In the genomic region with DNA sequence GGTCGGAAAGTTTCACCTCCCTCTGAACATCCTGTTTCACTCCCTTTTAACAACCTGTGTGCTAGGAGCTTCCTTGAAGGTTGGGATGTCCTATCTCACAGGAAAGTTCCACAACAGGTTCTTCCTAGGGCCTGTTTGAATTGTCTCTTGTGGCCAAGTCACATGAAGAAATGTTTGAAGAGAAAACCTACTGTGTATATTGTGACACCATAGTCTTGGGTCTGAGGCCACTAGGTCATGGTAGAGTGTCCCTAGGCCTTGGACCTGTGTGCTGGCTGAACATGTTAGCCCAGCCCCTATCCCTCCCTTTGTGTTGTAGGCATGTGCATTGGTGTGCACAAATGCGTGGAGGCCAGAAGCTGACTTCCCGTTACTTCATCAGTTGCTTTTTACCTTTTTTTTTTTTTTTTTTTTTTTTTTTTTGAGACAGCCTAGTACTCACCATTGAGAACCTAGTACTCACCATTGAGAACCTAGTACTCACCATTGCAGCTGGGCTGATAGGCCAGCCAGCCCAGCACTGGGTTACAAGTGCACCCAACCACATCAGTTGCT, we compare ENCODE assay signal across 13 mouse cellular contexts. TPM values are rescaled to one million over a fixed set of nuclear protein-coding genes. Genes with fewer than 3 reads are reported as not detected.
DNase-seq lines count a peak whose midpoint lies in the region; ATAC-seq and TF ChIP-seq lines count a peak whose summit lies in the region.
"Had no signal": no experiment of that assay in that cellular context is flagged by ENCODE, and none has a peak within 500 bp of the region (broad histone marks: within the 10 kb centered on the region; RNA-seq: fewer than 3 reads in every experiment).

No protein-coding gene starts in this region.

- peak overlapping the region; percentile 73 to 75 for H3K27ac ChIP-seq in heart, embryonic 14.5 days (replicated peaks in 1 of 2; ENCODE audit: control insufficient read depth in 1 of 2, insufficient read depth in 1 of 2, low read depth in 2 of 2, low read length in 2 of 2)
- H3K27ac ChIP-seq in midbrain, embryonic 11.5 days (ENCODE audit: low read depth, low read length) = no peak overlapping the region
- H3K27ac ChIP-seq in midbrain, postnatal 0 days (ENCODE audit: low read depth, low read length) = no peak overlapping the region
- H3K27ac ChIP-seq in limb, embryonic 15.5 days = peak overlapping the region; percentile 17; the same call in 1 of the 2 replicates
- H3K27ac ChIP-seq: embryonic facial prominence, embryonic 15.5 days; hindbrain, embryonic 13.5 days; midbrain, embryonic 13.5 days; neural tube, embryonic 15.5 days had no signal

- peaks cover 14% of the 10 kb centered on the region for H3K36me3 ChIP-seq in heart, embryonic 14.5 days (ENCODE audit: control insufficient read depth, insufficient read depth, low read length)
- H3K36me3 ChIP-seq in midbrain, embryonic 11.5 days (ENCODE audit: control insufficient read depth, insufficient read depth, low read length) = peaks cover 3% of the 10 kb centered on the region; the same call in 1 of the 2 replicates
- peaks cover 7% of the 10 kb centered on the region; the same call in 1 of the 2 replicates for H3K36me3 ChIP-seq in midbrain, postnatal 0 days (ENCODE audit: insufficient read depth, low read length)
- H3K36me3 ChIP-seq in limb, embryonic 15.5 days = peaks cover 26% of the 10 kb centered on the region
- H3K36me3 ChIP-seq in splenic B cell, adult 2 months (ENCODE audit: control insufficient read depth, insufficient read depth, low read length, poor library complexity, severe bottlenecking) = no peaks in the 10 kb centered on the region

- ATAC-seq in heart, embryonic 14.5 days (ENCODE audit: insufficient number of reproducible peaks, insufficient read depth, low FRiP score, low read depth) = no peak
- ATAC-seq in midbrain, embryonic 11.5 days (ENCODE audit: low FRiP score) = no peak
- ATAC-seq in midbrain, postnatal 0 days (ENCODE audit: low FRiP score) = no peak
- ATAC-seq in limb, embryonic 15.5 days (ENCODE audit: insufficient number of reproducible peaks, low FRiP score, low TSS enrichment, low read depth) = no peak
- ATAC-seq: midbrain, embryonic 13.5 days had no signal

- H3K27me3 ChIP-seq in heart, embryonic 14.5 days (ENCODE audit: control insufficient read depth, insufficient read depth, low read length) = no peaks in the 10 kb centered on the region
- H3K27me3 ChIP-seq in midbrain, embryonic 11.5 days (ENCODE audit: control insufficient read depth, insufficient read depth, low read length) = no peaks in the 10 kb centered on the region
- no peaks in the 10 kb centered on the region for H3K27me3 ChIP-seq in midbrain, postnatal 0 days (ENCODE audit: insufficient read depth, low read length)
- H3K27me3 ChIP-seq in limb, embryonic 15.5 days = no peaks in the 10 kb centered on the region
- H3K27me3 ChIP-seq in splenic B cell, adult 2 months (ENCODE audit: control insufficient read depth, insufficient read depth, low read length, poor library complexity, severe bottlenecking) = no peaks in the 10 kb centered on the region
- H3K27me3 ChIP-seq: embryonic facial prominence, embryonic 15.5 days; hindbrain, embryonic 13.5 days; midbrain, embryonic 13.5 days; neural tube, embryonic 15.5 days had no signal

- no peak overlapping the region for H3K4me3 ChIP-seq in heart, embryonic 14.5 days (ENCODE audit: control insufficient read depth in 1 of 2, insufficient read depth in 1 of 2, low read depth in 1 of 2, low read length in 2 of 2)
- no peak overlapping the region for H3K4me3 ChIP-seq in midbrain, embryonic 11.5 days (ENCODE audit: low read depth, low read length)
- no peak overlapping the region for H3K4me3 ChIP-seq in midbrain, postnatal 0 days (ENCODE audit: low read depth, low read length)
- H3K4me3 ChIP-seq in limb, embryonic 15.5 days = no peak overlapping the region
- H3K4me3 ChIP-seq: embryonic facial prominence, embryonic 15.5 days; hindbrain, embryonic 13.5 days; midbrain, embryonic 13.5 days; myocyte; neural tube, embryonic 15.5 days had no signal

- H3K9ac ChIP-seq in heart, embryonic 14.5 days (ENCODE audit: low read length) = peak overlapping the region; percentile 55; the same call in 1 of the 2 replicates
- H3K9ac ChIP-seq in midbrain, embryonic 11.5 days (ENCODE audit: low read length) = no peak overlapping the region
- H3K9ac ChIP-seq in midbrain, postnatal 0 days (replicated peaks; ENCODE audit: low read length, poor library complexity, severe bottlenecking) = no peak overlapping the region
- H3K9ac ChIP-seq in limb, embryonic 15.5 days = no peak overlapping the region
- H3K9ac ChIP-seq: embryonic facial prominence, embryonic 15.5 days; midbrain, embryonic 13.5 days; neural tube, embryonic 15.5 days had no signal

- no peak for DNase-seq in heart, adult 18-20 months
- DNase-seq in midbrain, embryonic 11.5 days (ENCODE audit: low spot score, missing footprints) = peak; percentile 66
- no peak for DNase-seq in midbrain, postnatal 0 days (ENCODE audit: low spot score)
- peak; percentile 56 for DNase-seq in splenic B cell, adult 2 months (ENCODE audit: low read depth, low spot score)
- no peak for DNase-seq in spleen, postnatal 10 days (ENCODE audit: low spot score in 2 of 2)
- DNase-seq: lung, adult 18-20 months had no signal

- H3K4me2 ChIP-seq in heart, embryonic 14.5 days (ENCODE audit: low read length) = 0 out of 2 replicates have a peak overlapping the region, but pooled peaks have one; percentile 13
- no peak overlapping the region for H3K4me2 ChIP-seq in midbrain, embryonic 11.5 days
- no peak overlapping the region for H3K4me2 ChIP-seq in midbrain, postnatal 0 days (ENCODE audit: low read depth, low read length, poor library complexity, severe bottlenecking)
- no peak overlapping the region for H3K4me2 ChIP-seq in limb, embryonic 15.5 days
- H3K4me2 ChIP-seq: embryonic facial prominence, embryonic 15.5 days; hindbrain, embryonic 13.5 days; midbrain, embryonic 13.5 days; neural tube, embryonic 15.5 days had no signal

- no peaks in the 10 kb centered on the region for H3K9me3 ChIP-seq in heart, embryonic 14.5 days (ENCODE audit: control insufficient read depth, low read length)
- no peaks in the 10 kb centered on the region for H3K9me3 ChIP-seq in midbrain, embryonic 11.5 days (ENCODE audit: control insufficient read depth, low read length)
- H3K9me3 ChIP-seq in midbrain, postnatal 0 days (ENCODE audit: low read length) = no peaks in the 10 kb centered on the region
- H3K9me3 ChIP-seq in limb, embryonic 15.5 days = no peaks in the 10 kb centered on the region
- H3K9me3 ChIP-seq: embryonic facial prominence, embryonic 15.5 days; hindbrain, embryonic 13.5 days; midbrain, embryonic 13.5 days; neural tube, embryonic 15.5 days had no signal

- H3K4me1 ChIP-seq in heart, embryonic 14.5 days (ENCODE audit: control insufficient read depth in 2 of 2, insufficient read depth in 2 of 2, low read length in 2 of 2) = peaks cover 40 to 75% of the 10 kb centered on the region in 2 experiments
- H3K4me1 ChIP-seq in midbrain, embryonic 11.5 days (ENCODE audit: control insufficient read depth, insufficient read depth, low read length) = peaks cover 11% of the 10 kb centered on the region
- H3K4me1 ChIP-seq in midbrain, postnatal 0 days (ENCODE audit: insufficient read depth, low read length) = peaks cover 6% of the 10 kb centered on the region
- peaks cover 34% of the 10 kb centered on the region for H3K4me1 ChIP-seq in limb, embryonic 15.5 days

- WGBS in heart, embryonic 14.5 days = 79% methylated on average over 3 of the region's 3 CpGs
- 82% methylated on average over 3 of the region's 3 CpGs for WGBS in midbrain, embryonic 11.5 days
- WGBS in midbrain, postnatal 0 days = 83% methylated on average over 3 of the region's 3 CpGs
- WGBS in limb, embryonic 15.5 days = 75% methylated on average over 3 of the region's 3 CpGs

- no peak for TF ChIP-seq CTCF in midbrain, postnatal 0 days (IDR thresholded peaks at IDR 0.05)

RNA-seq across cellular contexts. Expression of a gene that starts 4.2 kb away (rescaled TPM):
- polyA plus RNA-seq in heart, embryonic 14.5 days (2014; fragmentation: Nextera tagmentation; extraction: Ambion mirVana) = 138 and 144 TPM in 2 replicates
- 10 to 100 TPM; 42.0 to 44.7 TPM for total RNA-seq in heart, adult 18-20 months (2021)
- polyA plus RNA-seq in midbrain, embryonic 11.5 days (2014; fragmentation: Nextera tagmentation; extraction: Ambion mirVana) = 118 and 123 TPM in 2 replicates
- 48.5 and 48.9 TPM in 2 replicates for total RNA-seq in midbrain, postnatal 0 days (2014; rRNA removed)
- polyA plus RNA-seq in midbrain, postnatal 0 days (2015; fragmentation: Nextera tagmentation; extraction: Ambion mirVana) = 135 and 142 TPM in 2 replicates
- 153 and 171 TPM in 2 replicates for polyA plus RNA-seq in limb, embryonic 15.5 days (2015; fragmentation: Nextera tagmentation; extraction: Ambion mirVana)

RNA-seq across cellular contexts. Expression of a gene that starts 55.9 kb away (rescaled TPM):
- 39.6 and 41.4 TPM in 2 replicates for polyA plus RNA-seq in heart, embryonic 14.5 days (2014; fragmentation: Nextera tagmentation; extraction: Ambion mirVana)
- 10 to 100 TPM; 48.3 to 56.7 TPM for total RNA-seq in heart, adult 18-20 months (2021)
- 41.9 and 44.6 TPM in 2 replicates for polyA plus RNA-seq in midbrain, embryonic 11.5 days (2014; fragmentation: Nextera tagmentation; extraction: Ambion mirVana)
- 63.6 and 75.0 TPM in 2 replicates for total RNA-seq in midbrain, postnatal 0 days (2014; rRNA removed)
- 32.1 and 35.3 TPM in 2 replicates for polyA plus RNA-seq in midbrain, postnatal 0 days (2015; fragmentation: Nextera tagmentation; extraction: Ambion mirVana)
- 52.4 and 56.7 TPM in 2 replicates for polyA plus RNA-seq in limb, embryonic 15.5 days (2015; fragmentation: Nextera tagmentation; extraction: Ambion mirVana)

Comparison
In these comparisons a context has a peak if more than half of its experiments do, and no peak if none do; other contexts are left out.
1. DNase-seq: peak in midbrain, embryonic 11.5 days (single experiment) and splenic B cell, adult 2 months (single experiment); none in heart, adult 18-20 months (0 of 2), midbrain, postnatal 0 days (single experiment) and spleen, postnatal 10 days (0 of 2).
2. H3K27ac ChIP-seq: peak in heart, embryonic 14.5 days (2 of 2) and limb, embryonic 15.5 days (single experiment); none in midbrain, embryonic 11.5 days (single experiment) and midbrain, postnatal 0 days (single experiment).